In genomic region chr2:155831302-155831701, GRCm38 (mm10) we compare ENCODE assay signal across 15 mouse cellular contexts. TPM values are rescaled to one million over a fixed set of nuclear protein-coding genes. Genes with fewer than 3 reads are reported as not detected.
DNase-seq lines count a peak whose midpoint lies in the region; ATAC-seq lines count a peak whose summit lies in the region.
"Had no signal": no experiment of that assay in that cellular context is flagged by ENCODE, and none has a peak within 500 bp of the region (broad histone marks: within the 10 kb centered on the region; RNA-seq: fewer than 3 reads in every experiment).

No protein-coding gene starts in this region.

- no peak for ATAC-seq in activated CD4-positive, CD25-positive, alpha-beta regulatory T cell, adult 4 months

- peaks cover 10% of the 10 kb centered on the region; the same call in 1 of the 2 replicates for H3K27me3 ChIP-seq in embryonic facial prominence, embryonic 10.5 days (replicated peaks; ENCODE audit: low read depth, poor library complexity, severe bottlenecking)
- H3K27me3 ChIP-seq: lung, embryonic 15.5 days had no signal

- H3K27ac ChIP-seq in embryonic facial prominence, embryonic 10.5 days (replicated peaks), result no peak overlapping the region
- H3K27ac ChIP-seq: heart, embryonic 10.5 days; lung, embryonic 15.5 days; midbrain, embryonic 10.5 days had no signal

- peak; percentile 23 for DNase-seq in cerebellum, adult 9-10 months
- no peak for DNase-seq in cerebellum, adult 18-20 months
- peak; percentile 19 to 41 for DNase-seq in kidney, postnatal 36 days
- no peak for DNase-seq in kidney, postnatal 14 days
- DNase-seq in A20 (ENCODE audit: low read depth, low spot score), result peak; percentile 64
- peak; percentile 40 for DNase-seq in embryonic facial prominence, embryonic 10.5 days (ENCODE audit: low spot score)
- DNase-seq in spleen, postnatal 10 days (ENCODE audit: low spot score in 2 of 2), result no peak
- DNase-seq: heart, postnatal 4 days; kidney, adult 11 months; spleen, adult 18-20 months had no signal

- H3K9me3 ChIP-seq in embryonic facial prominence, embryonic 10.5 days, result no peaks in the 10 kb centered on the region
- H3K9me3 ChIP-seq: heart, embryonic 10.5 days; lung, embryonic 15.5 days; midbrain, embryonic 10.5 days had no signal

- no peaks in the 10 kb centered on the region for H3K36me3 ChIP-seq in embryonic facial prominence, embryonic 10.5 days (replicated peaks)
- H3K36me3 ChIP-seq: heart, embryonic 10.5 days; lung, embryonic 15.5 days; midbrain, embryonic 10.5 days had no signal

- 67% methylated on average over 9 of the region's 9 CpGs for WGBS in embryonic facial prominence, embryonic 10.5 days

- H3K4me1 ChIP-seq in embryonic facial prominence, embryonic 10.5 days, result peaks cover 21% of the 10 kb centered on the region

- H3K4me3 ChIP-seq in embryonic facial prominence, embryonic 10.5 days, result no peak overlapping the region
- H3K4me3 ChIP-seq: heart, embryonic 10.5 days; lung, embryonic 15.5 days; midbrain, embryonic 10.5 days had no signal

RNA-seq across cellular contexts. Expression of gene Fam83c, which starts 3.4 kb away (rescaled TPM):
- polyA plus RNA-seq in embryonic facial prominence, embryonic 10.5 days (2016; fragmentation: Nextera tagmentation; extraction: Ambion mirVana), result 0.29 and 0.41 TPM in 2 replicates
- not detected for polyA plus RNA-seq in activated CD4-positive, CD25-positive, alpha-beta regulatory T cell, adult 4 months (2017; shearing (Covaris generic))
- polyA plus RNA-seq: cortical plate, adult 2 months had no signal

RNA-seq across cellular contexts. Expression of gene Eif6, which starts 4.6 kb away (rescaled TPM):
- 247 and 259 TPM in 2 replicates for polyA plus RNA-seq in embryonic facial prominence, embryonic 10.5 days (2016; fragmentation: Nextera tagmentation; extraction: Ambion mirVana)
- 10 to 100 TPM; 73.4 to 81.2 TPM for polyA plus RNA-seq in activated CD4-positive, CD25-positive, alpha-beta regulatory T cell, adult 4 months (2017; shearing (Covaris generic))

RNA-seq across cellular contexts. Expression of gene BC029722, which starts 12.1 kb away (rescaled TPM):
- polyA plus RNA-seq in embryonic facial prominence, embryonic 10.5 days (2016; fragmentation: Nextera tagmentation; extraction: Ambion mirVana), result 7.1 and 8.4 TPM in 2 replicates
- 10 to 100 TPM; 14.5 to 18.7 TPM for polyA plus RNA-seq in activated CD4-positive, CD25-positive, alpha-beta regulatory T cell, adult 4 months (2017; shearing (Covaris generic))

RNA-seq across cellular contexts. Expression of gene Mmp24, which starts 56.2 kb away (rescaled TPM):
- 0.30 and 0.44 TPM in 2 replicates for polyA plus RNA-seq in embryonic facial prominence, embryonic 10.5 days (2016; fragmentation: Nextera tagmentation; extraction: Ambion mirVana)
- under 1 TPM in 1 of 2 experiments, not detected in 1; 0.11 TPM for polyA plus RNA-seq in activated CD4-positive, CD25-positive, alpha-beta regulatory T cell, adult 4 months (2017; shearing (Covaris generic))
- polyA plus RNA-seq: heart, embryonic 10.5 days had no signal

Comparison
In these comparisons a context has a peak if more than half of its experiments do, and no peak if none do; other contexts are left out.
1. DNase-seq: peak in cerebellum, adult 9-10 months (single experiment), kidney, postnatal 36 days (2 of 2), A20 (single experiment) and embryonic facial prominence, embryonic 10.5 days (single experiment); none in cerebellum, adult 18-20 months (0 of 2), kidney, postnatal 14 days (single experiment) and spleen, postnatal 10 days (0 of 2).